Mouse (Mus musculus): ENCODE measurements at regions not wholly inside any gene's neighbourhood (a gene's known extent, or its start where the extent isn't known, plus 50 kb on each side); places are given as distances from the start of the nearest gene placed in this dataset.

DNA sequence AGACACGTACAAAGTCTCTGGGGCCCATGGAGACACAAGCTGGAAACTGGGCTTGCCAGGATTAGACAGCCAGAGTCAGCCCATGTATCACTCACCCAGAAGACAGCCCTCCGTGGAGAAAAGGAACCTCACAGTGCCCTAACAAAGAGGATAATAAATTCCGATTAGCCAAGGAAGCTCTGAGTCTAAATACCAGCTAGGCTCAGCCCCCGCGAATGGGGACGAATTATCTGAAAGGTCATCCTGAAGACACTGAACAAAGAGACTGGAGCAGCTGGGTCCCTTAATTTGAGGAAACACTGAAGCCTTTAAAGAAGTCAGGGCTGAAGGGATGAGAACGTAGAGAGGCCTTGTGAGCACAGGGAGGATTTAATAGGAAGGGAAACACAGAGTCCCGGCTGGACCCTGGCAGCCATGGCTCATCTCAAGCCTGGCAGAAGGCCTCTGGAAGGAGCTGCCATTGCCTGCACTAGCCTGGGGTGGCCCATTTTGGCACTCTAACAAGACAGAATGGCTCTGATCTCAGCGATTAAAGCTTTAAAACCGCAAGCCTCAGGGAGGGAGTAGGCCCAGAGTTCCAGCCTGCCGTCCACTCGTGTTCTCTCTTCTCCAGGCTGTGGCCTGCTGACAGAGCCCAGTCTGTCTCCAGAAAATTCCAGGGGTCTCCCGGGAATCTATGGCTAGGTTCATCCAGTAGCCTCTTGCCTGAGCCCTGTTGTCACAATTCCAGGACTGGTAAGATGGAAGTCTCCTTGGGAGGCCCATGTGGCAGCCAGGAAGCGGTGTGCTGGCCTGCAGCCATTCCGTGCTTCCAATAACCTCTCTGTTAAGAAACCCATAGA lies 343.0 kb upstream of the Zfp462 start:
- DNase-seq, result no peak
- intact Hi-C loops (cut with DNase I), result no loop called here

DNA sequence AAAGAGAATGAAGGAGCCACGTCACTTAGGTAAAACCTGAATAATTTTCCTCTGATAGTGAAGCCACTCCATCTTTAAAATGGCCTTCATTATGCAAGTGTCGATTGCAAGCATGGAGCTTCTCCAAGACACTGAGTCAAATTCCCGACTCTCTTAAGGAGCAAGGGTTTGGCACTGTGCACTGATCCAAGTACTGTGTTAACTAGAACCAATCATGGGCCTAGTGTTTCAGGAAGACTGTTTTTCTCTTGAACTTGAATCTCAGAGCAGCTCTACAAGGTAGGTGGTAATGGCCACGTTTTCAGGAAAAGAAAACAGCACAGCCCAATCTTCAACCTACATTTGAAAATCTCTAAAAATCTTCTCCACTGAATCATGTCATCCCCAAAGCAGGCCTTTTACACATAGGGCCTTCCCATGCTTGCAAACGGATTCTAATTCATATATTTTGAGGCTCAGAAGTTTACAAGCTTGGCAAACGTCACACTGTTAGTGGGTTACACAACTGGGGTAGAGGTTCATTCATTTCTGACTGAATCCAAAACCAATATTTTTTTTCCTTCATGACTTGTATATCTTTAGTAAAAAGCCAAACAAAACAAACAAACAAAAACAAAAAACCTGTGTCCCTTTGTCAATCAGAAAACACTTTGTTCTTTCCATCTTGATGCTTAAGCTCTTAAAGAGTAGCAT lies 342.2 kb upstream of the Zfp462 start:
- intact Hi-C loops (cut with DNase I), result no loop called here
- no peak for DNase-seq

- intact Hi-C loops (cut with DNase I), result no loop called here
- no peak for DNase-seq
Measured at GRCm38 (mm10) chr4:54610101-54610500, 334.7 kb upstream of the Zfp462 start.

GRCm38 (mm10) chr4:54611990-54612980 lies 332.6 kb upstream of the Zfp462 start:
- intact Hi-C loops (cut with DNase I), result no loop called here
- DNase-seq, result no peak

GRCm38 (mm10) chr4:54613076-54613475 lies 331.8 kb upstream of the Zfp462 start:
- intact Hi-C loops (cut with DNase I), result no loop called here
- no peak for DNase-seq

GRCm38 (mm10) chr4:54613611-54614010 lies 331.2 kb upstream of the Zfp462 start:
- DNase-seq, result no peak

DNA sequence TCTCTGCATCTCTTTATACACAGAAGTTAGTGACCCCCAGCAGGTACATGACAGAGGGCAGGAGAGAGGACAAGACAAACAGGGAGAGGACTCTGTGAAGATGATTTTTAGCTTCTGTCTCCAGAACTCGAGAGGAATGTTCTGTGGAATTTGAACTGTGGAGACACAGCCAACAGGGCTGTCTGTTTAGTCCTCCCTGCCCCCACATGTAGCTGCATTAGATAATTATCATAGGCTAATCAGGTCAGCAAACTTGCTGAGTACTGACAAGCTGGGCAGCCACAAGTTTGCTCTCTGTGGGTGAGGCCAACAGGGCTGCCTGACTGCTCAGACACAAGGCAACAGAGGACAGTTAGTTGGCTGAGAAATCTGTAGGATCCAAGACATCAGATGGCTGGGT lies 329.0 kb upstream of the Zfp462 start:
- no peak for DNase-seq

More at GRCm38 (mm10) chr4:54613611-54614010, 331.2 kb upstream of the Zfp462 start:
- intact Hi-C loops (cut with DNase I), result no loop called here

DNA sequence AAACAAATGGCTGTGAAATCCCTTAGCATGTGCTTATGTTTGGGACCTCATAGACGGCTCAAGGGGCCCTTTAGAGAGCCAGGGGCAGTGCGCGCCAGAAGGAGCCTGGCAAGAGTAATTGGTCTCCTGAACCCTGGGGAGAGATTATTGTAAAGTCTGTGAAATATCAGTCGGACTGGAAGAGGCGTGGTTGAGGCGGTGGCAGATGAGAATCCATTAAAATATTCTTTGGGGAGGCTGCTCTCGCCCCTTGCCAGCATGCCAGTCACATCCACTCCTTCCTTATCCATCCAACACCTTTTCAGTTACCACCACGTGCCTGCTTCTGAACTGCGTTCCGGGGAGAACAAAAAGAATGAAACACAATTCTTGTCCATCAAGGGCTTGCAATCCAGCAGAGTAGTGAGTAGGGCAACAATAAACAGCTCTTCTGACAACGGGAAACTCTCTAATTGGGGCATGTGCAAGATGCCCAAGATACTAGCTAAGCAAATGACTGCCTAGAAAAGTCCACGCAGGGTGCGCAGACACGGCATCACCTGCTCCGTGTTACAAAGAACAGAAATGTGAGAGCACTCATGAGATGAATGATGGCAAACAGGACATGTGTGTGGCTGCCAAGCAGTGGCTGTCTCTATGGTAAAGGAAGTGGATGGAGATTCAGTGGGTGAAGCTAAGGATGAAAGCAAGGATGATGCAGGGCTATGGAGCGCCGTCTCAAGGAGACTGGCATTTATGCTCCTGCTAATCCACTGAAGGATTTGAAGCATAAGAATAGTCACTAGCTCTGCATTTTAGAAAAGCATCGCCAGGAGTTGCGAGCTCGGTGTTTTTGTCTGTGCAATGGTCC lies 320.6 kb upstream of the Zfp462 start:
- intact Hi-C loops (cut with DNase I), result no loop called here

More for the DNA sequence above, 329.0 kb upstream of the Zfp462 start:
- intact Hi-C loops (cut with DNase I), result no loop called here

GRCm38 (mm10) chr4:54636986-54637641 lies 307.7 kb upstream of the Zfp462 start:
- intact Hi-C loops (cut with DNase I), result no loop called here
- DNase-seq, result no peak

More for the DNA sequence above, 320.6 kb upstream of the Zfp462 start:
- no peak for DNase-seq

DNA sequence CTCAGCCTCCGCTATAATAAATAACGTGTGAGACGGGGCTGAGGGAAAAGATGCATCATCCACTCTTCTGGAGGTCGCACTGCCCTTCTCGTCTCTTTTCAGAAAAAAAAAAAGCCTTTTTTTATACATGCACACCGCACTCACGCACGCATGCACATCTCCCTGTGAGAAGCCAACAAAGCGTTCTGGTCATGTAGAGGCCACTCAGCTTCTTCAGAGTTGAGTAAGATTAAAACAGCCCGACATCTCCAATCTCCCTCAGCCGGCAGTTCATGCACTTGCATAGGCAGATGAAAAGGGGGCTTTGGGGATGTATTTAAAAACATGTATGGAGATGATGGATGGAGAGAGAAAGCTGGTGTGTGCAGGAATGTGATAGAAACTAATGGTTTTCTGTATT lies 298.8 kb upstream of the Zfp462 start:
- intact Hi-C loops (cut with DNase I), result no loop called here

GRCm38 (mm10) chr4:54646459-54646858 lies 298.4 kb upstream of the Zfp462 start:
- intact Hi-C loops (cut with DNase I), result no loop called here
- DNase-seq, result no peak

More for the DNA sequence above, 298.8 kb upstream of the Zfp462 start:
- no peak for DNase-seq

DNA sequence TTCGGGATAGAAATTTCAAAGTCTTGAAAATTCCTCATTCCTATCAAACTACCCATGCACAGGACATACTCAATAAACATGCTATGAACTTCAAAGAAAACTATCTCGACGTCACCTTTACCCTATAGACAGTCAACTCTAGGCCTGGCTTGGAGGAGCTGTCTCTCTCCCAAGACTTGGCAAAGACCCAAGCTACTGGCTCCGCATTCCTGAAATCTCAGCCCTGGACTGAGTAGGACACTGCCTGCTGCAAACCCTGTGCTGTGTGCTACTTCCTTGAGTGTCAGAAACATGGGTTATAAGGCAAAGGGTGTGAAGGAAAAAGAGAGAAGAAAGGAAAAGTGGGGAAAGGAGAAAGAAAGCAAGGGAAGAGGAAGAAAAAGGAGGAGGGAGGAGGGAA lies 296.6 kb upstream of the Zfp462 start:
- no peak for DNase-seq
- intact Hi-C loops (cut with DNase I), result no loop called here

DNA sequence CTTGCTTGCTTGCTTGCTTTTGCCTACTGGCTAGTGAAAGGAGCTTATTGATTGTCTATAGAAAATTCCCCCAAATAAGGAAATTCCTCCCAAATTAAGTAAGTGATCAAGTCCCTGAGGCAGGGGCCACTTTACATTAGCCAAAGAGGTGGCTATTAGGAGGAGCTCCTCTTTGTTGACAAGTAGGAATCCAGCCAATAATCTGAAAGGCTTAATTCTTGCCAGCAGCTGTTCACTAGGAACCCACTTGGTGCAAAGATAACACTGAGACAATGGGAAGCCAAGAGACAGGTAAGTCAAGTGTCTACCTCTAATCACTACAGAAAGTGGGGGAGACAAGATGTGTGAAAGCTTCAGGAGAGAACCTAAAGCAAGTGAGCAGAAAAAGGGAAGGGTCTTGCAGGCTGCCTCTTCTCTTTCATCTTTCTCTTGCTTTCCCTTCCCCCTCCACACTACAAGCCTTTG lies 293.2 kb upstream of the Zfp462 start:
- DNase-seq, result no peak
- intact Hi-C loops (cut with DNase I), result no loop called here

GRCm38 (mm10) chr4:54652111-54653021 lies 292.5 kb upstream of the Zfp462 start:
- intact Hi-C loops (cut with DNase I), result no loop called here
- no peak for DNase-seq

DNA sequence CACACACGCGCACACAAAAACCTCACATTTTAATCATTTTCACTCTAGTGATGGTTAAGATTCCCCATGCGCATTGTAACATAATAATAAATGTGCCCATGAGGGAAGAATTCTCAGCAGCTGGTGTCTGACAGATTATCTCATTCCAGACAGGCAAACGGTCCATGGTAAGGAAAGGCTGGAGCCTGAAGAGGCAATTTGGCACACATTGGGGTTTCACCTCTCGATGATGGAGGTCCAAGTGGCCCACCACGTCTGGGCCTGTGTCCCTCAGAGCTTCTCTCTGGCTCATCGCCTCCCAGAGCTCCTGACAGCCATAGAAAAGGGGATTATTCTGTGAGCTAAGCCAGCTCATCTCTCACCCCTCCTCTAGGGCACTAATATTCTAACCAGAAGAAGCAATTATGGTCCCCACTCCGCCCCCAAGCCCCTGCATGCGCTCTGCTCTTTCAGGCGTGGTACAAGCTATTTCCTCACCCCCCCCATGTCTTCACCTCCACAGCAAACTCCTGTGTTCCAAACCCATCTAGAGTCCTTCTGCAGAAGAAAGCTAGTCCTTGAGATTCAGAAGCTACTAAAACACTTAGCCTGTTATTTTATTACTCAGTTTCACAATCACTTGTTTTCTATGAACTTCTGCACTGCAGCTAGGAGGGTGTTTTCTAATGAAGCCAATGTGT lies 291.6 kb upstream of the Zfp462 start:
- DNase-seq, result no peak
- intact Hi-C loops (cut with DNase I), result no loop called here
